Mouse (Mus musculus) embryo, embryonic 11 days (tissue): ENCODE measurements around the gene Cfap45.

Source experiments
- DNase-seq: peaks from one replicate; pipeline ENCODE4 v3.0.0-alpha.2; 2015

Gene Cfap45

DNA sequence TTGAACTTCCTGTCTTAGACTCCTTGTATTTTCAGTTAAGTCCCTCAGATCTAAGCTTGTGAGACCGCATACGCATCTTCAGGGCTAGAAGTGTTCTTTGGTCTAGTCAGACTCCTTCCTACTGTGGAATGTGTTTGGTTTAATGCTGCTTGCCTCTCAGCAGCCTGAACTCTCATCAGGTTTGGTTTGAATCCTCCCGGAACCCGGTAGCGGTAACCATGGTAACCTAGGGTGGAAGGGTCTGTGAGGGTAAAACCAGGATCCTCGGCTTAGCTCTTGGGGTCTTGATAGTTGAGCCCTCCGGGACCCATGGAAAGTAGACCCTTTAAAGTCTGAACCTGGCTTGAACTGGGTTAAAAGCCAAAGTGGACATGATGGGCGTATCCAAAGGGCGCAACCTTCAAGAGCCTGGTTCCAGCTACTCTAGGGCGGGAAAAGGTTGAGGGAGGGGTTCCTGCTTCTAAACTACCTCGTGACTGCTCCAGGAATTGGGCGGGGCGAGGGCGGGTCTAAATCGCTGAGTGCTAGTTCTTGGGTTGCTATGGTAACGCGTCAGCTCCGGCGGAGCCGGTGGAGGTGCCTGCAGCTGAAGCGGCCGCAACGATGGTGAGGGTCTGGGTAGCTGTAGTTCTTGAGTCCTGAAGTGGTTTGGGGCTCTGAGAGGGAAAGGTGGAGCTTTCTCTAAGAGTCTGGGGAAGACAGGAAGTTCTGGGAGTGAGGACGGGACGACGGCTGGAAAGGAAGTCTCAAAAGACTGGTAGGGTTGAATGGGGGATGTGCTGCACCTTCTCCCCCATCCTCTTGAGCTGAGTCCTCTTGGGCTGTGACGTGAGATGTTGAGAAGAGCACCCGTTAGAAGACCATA lies at the start of gene Cfap45:
TSS of gene Cfap45 (plus strand) at position 226 of the 865 bp plus-strand sequence.
- DNase-seq = peak; percentile 97

- no peak for DNase-seq
Observed at GRCm38 (mm10) chr1:172472909-172473308, 47.7 kb upstream of the Cfap45 start.

DNA sequence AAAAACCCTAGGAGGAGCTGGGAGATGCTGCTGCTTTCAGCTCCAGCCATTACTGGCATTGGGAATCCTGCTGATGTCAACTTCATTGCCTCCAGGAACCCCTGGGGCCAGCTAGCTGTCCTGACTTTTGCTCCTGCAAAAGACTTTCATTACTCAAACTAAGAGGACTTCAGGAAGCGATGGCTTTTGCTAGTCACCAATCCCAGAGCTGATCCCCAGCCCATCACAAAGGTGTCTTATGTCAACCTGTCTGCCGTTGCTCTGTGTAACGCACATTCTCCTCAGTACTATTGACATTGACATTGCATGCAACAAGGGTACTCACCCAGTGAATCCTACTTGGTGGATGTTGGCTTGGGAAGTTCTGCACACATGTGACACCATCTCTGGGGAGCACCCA lies 46.4 kb upstream of the Cfap45 start:
- DNase-seq = no peak

DNA sequence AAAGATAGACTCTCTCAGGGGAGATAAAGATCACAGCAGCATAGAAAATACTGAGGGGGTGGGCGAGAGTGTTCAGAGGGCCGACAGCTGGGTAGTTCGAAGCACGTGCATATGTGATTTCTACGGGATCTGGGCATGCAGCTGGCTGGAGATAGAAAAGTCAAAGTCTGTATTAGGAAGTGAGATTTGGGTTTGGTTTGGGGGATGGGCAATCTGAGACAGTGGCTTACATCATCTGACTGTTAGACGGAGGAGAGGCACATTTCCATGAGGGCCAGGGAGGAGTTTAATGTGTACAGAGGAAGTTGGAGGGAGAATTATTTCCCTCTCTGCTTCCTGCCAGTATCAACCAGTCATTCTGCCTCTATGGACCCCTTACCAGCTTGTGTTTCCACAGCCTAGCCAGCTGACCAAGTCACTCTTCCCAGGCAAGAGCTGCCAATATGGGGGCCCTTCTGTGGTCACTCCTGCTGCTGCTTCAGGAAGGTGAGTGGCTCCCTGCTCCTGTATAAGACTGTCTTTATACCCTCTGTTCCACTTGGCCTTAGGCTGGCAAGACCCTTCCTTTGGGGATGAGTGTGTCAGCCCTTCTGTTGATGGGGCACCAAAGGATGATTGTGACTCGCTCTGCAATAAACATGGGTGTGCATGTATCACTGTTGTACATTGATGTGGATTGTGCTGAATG lies 45.4 kb upstream of the Cfap45 start, which contains the start of gene Slamf9:
TSS of gene Slamf9 (plus strand) at position 305 of the 688 bp plus-strand sequence.
- DNase-seq = no peak

GRCm38 (mm10) chr1:172478020-172478419 lies 42.6 kb upstream of the Cfap45 start:
- no peak for DNase-seq

DNA sequence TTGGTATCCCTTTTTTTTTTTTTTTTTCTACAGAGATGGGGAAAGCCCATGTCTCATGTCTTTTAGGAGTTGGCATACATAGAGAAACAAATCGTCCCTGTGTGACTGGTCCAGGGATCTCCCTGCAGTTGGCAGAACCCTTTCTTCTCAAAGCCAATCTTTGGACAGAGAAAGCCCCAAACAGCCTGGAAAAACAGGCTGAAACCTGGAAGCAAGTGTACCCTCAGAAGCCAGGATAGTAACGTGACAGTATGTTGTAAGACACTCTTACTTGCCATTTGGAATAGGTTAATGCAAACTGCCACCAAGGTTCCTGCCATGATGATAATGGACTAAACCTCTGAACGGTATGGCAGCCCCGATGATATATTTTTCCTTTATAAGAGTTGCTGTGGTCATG lies 40.2 kb upstream of the Cfap45 start:
- DNase-seq = no peak

- no peak for DNase-seq
Observed at GRCm38 (mm10) chr1:172481111-172481510, 39.5 kb upstream of the Cfap45 start.

DNA sequence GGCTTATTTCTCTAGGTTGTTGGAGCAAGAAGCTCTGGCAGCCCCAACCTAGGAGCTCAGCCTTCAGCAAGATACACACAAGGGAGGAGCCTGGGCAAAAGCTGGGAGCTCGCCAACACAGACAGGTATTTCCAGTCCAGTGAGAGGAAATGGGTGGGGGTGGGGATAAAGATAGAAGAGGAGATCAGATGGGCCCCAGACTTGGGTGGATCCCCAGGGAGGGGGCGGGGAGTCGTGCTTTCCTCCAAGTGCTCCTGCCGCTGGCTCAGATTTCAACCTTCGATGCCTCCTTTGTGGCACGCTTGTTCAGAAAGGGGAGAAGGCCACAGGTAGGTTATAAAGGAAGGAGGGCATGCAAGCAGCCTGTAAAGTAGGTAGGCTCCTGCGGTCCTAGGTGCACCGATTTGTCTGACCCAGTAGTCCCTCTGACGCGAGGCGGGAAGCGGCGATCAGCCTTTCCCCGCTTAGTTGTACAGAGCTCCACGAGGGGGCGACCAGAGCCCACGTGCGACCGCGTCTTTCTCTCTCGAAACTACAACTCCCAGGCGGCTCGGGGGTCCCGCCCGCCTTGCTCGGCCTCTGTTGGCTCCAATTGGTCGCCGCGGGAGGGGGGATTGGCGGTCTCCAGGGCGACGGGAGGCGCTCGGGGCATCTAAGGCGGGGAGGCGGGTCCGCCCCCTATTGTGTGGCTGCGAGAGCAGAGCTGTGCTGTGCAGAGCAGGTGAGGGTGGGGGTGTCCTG lies 38.9 kb upstream of the Cfap45 start, which contains the start of gene Igsf9:
TSS of gene Igsf9 (plus strand) at position 249 of the 741 bp plus-strand sequence.
- DNase-seq = peak; percentile 98

DNA sequence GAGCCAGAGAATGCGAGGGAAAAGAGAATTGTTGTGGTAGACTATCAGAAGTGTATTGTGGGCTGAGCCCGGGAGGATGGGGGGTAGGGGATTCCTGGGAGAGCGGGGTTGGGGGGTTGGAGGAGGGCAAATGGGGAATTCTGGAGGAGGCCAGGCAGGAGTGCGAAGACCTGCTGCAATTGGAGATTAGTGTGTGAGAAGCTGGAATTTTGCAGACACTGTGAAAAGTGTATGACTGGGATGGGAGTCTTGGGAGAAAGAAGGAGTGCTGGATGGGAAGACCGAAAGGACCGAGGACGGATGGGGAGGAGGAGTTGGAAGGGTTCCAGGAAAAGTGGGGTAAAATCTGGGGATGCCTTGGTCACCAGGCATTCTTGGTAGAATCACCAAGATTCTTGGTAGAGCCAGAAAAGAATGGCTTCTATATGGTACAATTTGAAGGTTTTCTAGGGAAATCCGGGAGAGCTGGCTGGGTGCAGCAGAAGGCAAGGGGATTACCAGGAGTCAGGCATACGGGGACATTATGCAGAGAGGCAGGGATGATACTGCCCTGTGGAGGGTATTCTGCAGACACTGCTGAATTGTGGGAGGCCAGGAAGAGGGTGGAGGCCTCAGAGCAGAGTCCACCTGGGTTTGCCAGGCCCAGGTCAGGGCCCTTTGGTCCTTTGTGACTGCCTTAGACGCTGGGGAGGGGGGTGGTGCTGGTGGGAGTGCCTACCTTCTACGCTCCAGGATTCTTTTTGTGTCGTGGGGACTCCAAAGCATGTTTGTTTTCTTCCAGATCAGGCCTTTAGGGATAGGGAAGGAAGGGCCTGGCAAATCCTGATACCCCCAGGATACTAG lies 37.9 kb upstream of the Cfap45 start:
- DNase-seq = no peak

- DNase-seq = no peak
Observed at GRCm38 (mm10) chr1:172483361-172483660, 37.3 kb upstream of the Cfap45 start.

DNA sequence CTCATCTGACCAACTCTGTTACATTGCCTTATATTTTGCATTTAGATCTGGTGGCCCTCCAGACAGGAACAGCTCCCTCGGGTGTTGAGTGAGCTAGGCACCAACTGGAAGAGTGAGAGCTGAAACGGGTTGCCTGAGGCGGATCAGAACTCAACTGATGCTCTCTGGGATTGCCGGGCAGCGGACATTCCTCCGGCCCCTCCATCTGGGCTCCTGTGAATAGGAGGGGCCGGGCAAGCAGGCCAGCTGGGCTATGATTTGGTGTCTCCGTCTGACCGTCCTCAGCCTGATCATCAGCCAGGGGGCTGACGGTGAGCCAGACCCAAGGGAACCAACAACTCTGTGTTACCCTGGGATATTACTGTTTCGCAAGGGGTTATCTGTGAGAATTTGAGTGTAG lies 36.4 kb upstream of the Cfap45 start:
- DNase-seq = no peak

GRCm38 (mm10) chr1:172484671-172485070 lies 35.9 kb upstream of the Cfap45 start:
- DNase-seq = no peak

GRCm38 (mm10) chr1:172485821-172486220 lies 34.8 kb upstream of the Cfap45 start:
- no peak for DNase-seq

DNA sequence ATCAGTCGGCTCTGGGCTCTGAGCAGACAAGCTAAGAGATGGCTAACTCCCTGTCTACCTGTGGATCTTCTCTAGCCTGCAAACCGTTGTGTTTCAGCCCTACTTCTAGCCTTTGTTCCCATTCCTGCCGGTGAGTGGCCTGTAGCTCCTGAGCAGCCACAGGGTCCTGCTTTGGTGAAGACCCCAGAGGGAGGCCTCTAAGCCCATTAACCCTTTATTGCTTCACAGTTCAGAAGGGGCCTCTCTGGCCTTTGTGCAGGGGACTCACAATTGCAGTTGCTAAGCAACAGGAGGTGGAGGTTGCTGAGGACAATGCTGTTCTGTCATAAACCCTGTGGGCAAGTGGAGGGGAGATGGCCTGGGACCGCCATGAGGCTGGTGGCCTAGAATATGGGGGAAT lies 34.4 kb upstream of the Cfap45 start:
- peak; percentile 75 for DNase-seq

- DNase-seq = no peak
Observed at GRCm38 (mm10) chr1:172486651-172487050, 34.0 kb upstream of the Cfap45 start.

DNA sequence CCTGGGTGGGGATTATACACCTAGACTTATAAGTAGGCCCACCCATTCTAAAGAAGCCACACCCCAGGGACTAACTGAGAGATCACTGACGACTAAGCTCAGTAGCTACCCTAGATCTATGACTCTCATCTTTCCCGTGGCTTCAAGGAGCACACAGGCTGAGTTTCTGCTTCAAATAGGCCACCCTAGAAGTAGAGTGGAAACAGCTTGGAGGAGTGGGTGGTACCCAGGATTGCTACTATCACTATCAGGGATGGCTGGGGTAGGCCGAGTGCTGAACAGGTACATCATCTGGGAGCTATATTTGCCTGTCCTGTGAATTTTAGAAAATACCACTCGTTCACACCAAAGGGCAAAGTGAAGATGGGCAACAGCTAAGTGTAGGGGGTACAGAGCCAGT lies 32.7 kb upstream of the Cfap45 start:
- DNase-seq = no peak

DNA sequence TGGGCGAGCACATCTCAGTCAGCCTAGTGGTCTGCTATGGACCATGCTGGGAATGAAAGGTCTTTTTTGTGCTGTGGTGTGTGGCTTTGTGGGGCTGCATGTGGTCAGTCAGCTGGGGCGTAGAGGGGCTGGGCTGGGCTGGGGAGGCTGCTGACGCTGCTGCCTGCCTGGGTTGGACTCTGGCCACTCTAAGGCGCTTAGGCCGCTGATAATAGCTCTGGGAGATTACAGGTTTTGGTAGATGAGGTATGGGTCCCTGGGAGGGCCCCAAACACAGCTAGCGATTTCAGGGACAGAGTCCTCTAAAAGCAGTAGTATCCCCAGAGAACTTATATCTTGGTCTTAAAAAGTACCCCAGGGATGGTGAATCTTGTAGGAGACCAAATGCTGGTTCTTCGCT lies 31.8 kb upstream of the Cfap45 start:
- no peak for DNase-seq

- no peak for DNase-seq
Observed at GRCm38 (mm10) chr1:172489585-172490250, 30.9 kb upstream of the Cfap45 start.

DNA sequence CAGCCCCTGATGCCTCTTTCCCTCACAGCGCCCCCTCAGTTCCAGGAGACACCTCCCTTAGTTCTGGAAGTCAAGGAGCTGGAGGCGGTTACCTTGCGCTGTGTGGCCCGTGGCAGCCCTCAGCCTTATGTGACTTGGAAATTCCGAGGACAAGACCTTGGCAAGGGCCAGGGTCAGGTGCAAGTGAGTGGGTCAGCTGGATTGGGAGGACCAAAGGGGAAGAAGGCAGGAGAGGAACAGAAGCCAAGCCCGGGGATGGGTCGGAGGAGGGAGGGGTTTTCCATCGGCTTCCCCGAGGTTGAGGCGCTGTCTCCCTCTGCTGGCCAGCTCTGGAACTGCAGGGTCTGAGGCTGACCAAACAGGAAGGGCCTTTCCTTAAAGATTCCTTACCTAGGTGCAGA lies 30.3 kb upstream of the Cfap45 start:
- DNase-seq = peak; percentile 85

DNA sequence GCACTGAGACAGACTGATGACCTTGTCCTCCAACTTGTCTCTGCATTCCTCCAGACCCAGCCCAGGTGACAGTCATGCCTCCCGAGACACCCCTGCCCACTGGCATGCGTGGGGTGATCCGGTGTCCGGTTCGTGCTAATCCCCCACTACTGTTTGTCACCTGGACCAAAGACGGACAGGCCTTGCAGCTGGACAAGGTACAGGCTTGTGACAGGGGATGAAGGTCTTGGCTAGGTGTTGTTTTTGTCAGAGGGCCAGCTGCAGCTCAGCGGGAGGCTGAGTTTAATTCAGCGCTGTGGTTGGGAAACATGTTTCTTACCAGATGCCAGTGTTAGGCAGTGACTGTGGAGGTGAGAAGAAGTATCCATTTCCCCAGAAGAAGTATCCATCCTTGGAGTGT lies 28.6 kb upstream of the Cfap45 start:
- DNase-seq = no peak

- DNase-seq = no peak
Observed at GRCm38 (mm10) chr1:172493516-172493915, 27.1 kb upstream of the Cfap45 start.

DNA sequence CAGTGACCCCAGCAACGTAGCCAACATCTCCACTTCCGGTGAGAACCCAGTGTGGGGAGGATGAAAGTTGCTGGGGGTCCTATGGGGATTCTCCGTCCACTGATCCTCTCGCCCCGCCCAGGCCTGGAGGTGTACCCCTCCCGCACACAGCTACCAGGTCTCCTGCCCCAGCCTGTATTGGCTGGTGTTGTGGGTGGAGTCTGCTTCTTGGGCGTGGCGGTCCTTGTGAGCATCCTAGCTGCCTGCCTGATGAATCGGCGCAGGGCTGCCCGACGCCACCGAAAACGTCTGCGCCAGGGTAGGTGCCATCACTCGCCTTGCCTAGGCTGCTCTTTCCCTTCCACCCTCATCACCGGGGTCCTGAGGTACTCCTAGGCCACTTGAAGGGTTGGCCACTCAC lies 24.6 kb upstream of the Cfap45 start:
- DNase-seq = no peak
